Mouse (Mus musculus): ENCODE results near the gene Sapcd1. TPM values are rescaled to one million over a fixed set of nuclear protein-coding genes. Genes with fewer than 3 reads are reported as not detected.
"Not testable (repeated sequence)": the region's sequence is repeated elsewhere in the genome, so short reads cannot be mapped to it uniquely, and the experiment has no call there.

Sapcd1 gene
- polyA plus RNA-seq, 1 experiment from 2014 or later: 2.0 TPM

DNA sequence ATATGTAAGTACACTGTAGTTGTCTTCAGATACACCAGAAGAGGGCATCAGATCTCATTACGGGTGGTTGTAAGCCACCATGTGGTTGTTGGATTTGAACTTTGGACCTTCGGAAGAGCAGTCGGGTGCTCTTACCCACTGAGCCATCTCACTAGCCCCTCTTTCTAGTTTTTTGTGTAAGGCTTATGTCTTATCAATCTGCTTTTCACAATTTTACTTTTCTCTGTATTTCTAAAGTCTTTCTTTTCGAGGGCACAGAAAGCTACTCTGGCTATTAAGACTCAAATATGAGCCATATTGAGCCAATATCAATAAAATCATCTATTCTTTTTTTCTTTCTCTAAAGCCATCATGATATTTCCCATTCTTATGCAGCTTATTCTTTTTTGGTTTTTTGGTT is 32.6 kb downstream of the Sapcd1 start:
- not testable (repeated sequence) for H3K9me3 ChIP-seq (ENCODE audit: control insufficient read depth, low read length); H3K36me3 ChIP-seq (ENCODE audit: control insufficient read depth, insufficient read depth, low read length); ATAC-seq (ENCODE audit: low FRiP score, low TSS enrichment); H3K4me2 ChIP-seq (ENCODE audit: low read length); H3K4me1 ChIP-seq (ENCODE audit: control insufficient read depth, insufficient read depth, low read length); H3K9ac ChIP-seq (replicated peaks; ENCODE audit: low read length); H3K4me3 ChIP-seq (replicated peaks; ENCODE audit: low read depth, low read length); H3K27ac ChIP-seq (replicated peaks; ENCODE audit: low read depth, low read length); H3K27me3 ChIP-seq (ENCODE audit: control insufficient read depth, insufficient read depth, low read length); DNase-seq
- WGBS: 97% methylated on average over 4 of the region's 4 CpGs

DNA sequence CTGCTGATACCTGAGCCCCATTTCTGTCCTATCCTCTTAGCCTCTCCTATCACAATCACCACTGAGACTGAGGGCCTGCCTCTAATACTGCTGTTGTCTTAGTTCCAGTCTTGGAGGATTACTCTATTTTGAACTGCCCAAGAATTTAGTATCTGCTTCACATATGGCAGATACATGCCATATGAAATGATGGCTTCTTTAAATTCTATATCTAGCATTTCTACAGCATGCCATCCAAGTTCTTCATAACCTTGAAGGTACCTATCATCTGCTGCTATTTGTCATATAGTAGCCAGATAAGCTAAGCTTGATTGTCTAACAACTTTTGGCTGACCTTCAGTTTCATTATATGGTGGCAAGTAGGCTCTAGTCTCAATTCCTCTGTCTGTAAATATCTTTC is 33.1 kb downstream of the Sapcd1 start:
- H3K4me3 ChIP-seq (replicated peaks; ENCODE audit: low read depth, low read length): no peak overlapping the region
- H3K36me3 ChIP-seq (ENCODE audit: control insufficient read depth, insufficient read depth, low read length): peaks cover 11% of the 10 kb centered on the region
- no peak overlapping the region for H3K4me2 ChIP-seq (ENCODE audit: low read length)
- DNase-seq (no peak), ATAC-seq (ENCODE audit: low FRiP score, low TSS enrichment) (no peak)
- H3K4me1 ChIP-seq (ENCODE audit: control insufficient read depth, insufficient read depth, low read length): no peaks in the 10 kb centered on the region
- no peak overlapping the region for H3K27ac ChIP-seq (replicated peaks; ENCODE audit: low read depth, low read length)
- no peak overlapping the region for H3K9ac ChIP-seq (replicated peaks; ENCODE audit: low read length)
- no peaks in the 10 kb centered on the region for H3K27me3 ChIP-seq (ENCODE audit: control insufficient read depth, insufficient read depth, low read length)
- no peaks in the 10 kb centered on the region for H3K9me3 ChIP-seq (ENCODE audit: control insufficient read depth, low read length)

GRCm38 (mm10) chr17:34984218-34984617 is 43.6 kb downstream of the Sapcd1 start:
- peaks cover 24% of the 10 kb centered on the region for H3K36me3 ChIP-seq (ENCODE audit: control insufficient read depth, insufficient read depth, low read length)
- no peaks in the 10 kb centered on the region for H3K9me3 ChIP-seq (ENCODE audit: control insufficient read depth, low read length)
- no peak overlapping the region for H3K9ac ChIP-seq (replicated peaks; ENCODE audit: low read length)
- H3K27ac ChIP-seq (replicated peaks; ENCODE audit: low read depth, low read length): no peak overlapping the region
- H3K27me3 ChIP-seq (ENCODE audit: control insufficient read depth, insufficient read depth, low read length): no peaks in the 10 kb centered on the region
- DNase-seq (peak; percentile 73), ATAC-seq (ENCODE audit: low FRiP score, low TSS enrichment) (no peak)
- 78% methylated on average over 2 of the region's 2 CpGs for WGBS
- H3K4me2 ChIP-seq (ENCODE audit: low read length): no peak overlapping the region
- no peak overlapping the region for H3K4me3 ChIP-seq (replicated peaks; ENCODE audit: low read depth, low read length)
- H3K4me1 ChIP-seq (ENCODE audit: control insufficient read depth, insufficient read depth, low read length): peaks cover 12% of the 10 kb centered on the region

DNA sequence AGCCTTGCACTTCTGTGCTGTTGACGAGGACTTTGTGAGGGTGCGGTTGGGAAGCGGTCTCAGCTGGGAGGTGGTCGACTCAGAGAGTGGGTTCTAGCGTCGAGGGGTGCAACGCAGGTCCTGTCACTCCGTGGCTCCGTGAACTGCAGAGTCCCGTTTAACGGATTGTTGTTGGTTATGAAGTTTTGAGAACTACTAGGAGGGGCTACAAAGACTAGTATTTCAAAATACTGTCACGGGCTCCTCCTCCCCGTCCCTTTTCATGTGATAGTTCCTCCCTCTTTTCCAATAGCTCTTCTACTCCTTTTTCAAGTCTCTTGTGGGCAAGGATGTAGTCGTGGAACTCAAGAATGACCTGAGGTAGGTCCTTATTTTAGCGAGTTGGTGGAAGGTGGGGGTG is 45.5 kb downstream of the Sapcd1 start:
- Histone ChIP-seq H3K4me2 (ENCODE audit: low read length) (peak overlapping the region; percentile 96), H3K4me3 (replicated peaks; ENCODE audit: low read depth, low read length) (peak overlapping the region; percentile 82), H3K9ac (replicated peaks; ENCODE audit: low read length) (peak overlapping the region; percentile 84), H3K27ac (replicated peaks; ENCODE audit: low read depth, low read length) (peak overlapping the region; percentile 96), H3K9me3 (ENCODE audit: control insufficient read depth, low read length) (no peaks in the 10 kb centered on the region), H3K4me1 (ENCODE audit: control insufficient read depth, insufficient read depth, low read length) (peaks cover 12% of the 10 kb centered on the region), H3K27me3 (ENCODE audit: control insufficient read depth, insufficient read depth, low read length) (no peaks in the 10 kb centered on the region), H3K36me3 (ENCODE audit: control insufficient read depth, insufficient read depth, low read length) (peaks cover 15% of the 10 kb centered on the region)
- under 1% methylated on average over 15 of the region's 15 CpGs for WGBS
- ATAC-seq (ENCODE audit: low FRiP score, low TSS enrichment) (no peak), DNase-seq (no peak)

DNA sequence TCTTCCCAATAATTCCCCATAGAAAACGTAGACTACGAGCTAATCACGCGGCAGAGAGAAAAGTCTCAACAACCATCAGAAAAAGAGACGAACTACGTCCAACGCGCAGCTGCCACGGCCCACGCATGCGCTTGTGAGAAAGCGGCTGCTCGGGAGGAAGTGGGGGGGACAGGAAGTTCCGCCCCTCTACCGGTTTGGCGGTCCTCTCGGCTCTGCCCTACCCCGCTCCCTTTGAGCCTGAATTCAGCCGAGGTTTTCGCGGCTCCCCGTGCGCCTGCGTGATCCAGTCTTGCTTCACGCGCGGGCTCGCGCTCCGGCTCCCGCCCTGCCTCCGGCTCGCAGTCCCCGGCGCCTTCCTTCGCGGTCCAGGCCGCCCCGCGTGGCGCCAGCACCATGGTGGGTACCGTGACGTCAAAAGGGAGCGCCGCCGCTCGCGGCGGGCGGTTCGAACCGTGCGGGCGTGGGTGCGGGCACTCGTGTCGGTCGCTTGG is 46.1 kb downstream of the Sapcd1 start, which contains the start of gene Lsm2:
Gene Lsm2 (plus strand): TSS at position 173 of the 491 bp plus-strand sequence.
- H3K4me1 ChIP-seq (ENCODE audit: control insufficient read depth, insufficient read depth, low read length): peaks cover 12% of the 10 kb centered on the region
- no peaks in the 10 kb centered on the region for H3K27me3 ChIP-seq (ENCODE audit: control insufficient read depth, insufficient read depth, low read length)
- peaks cover 16% of the 10 kb centered on the region for H3K36me3 ChIP-seq (ENCODE audit: control insufficient read depth, insufficient read depth, low read length)
- H3K27ac ChIP-seq (replicated peaks; ENCODE audit: low read depth, low read length): peak within 1 kb of the TSS; percentile 96
- under 1% methylated on average over 58 of the region's 58 CpGs for WGBS
- peak within 1 kb of the TSS; percentile 84 for H3K9ac ChIP-seq (replicated peaks; ENCODE audit: low read length)
- peak; percentile 96 for ATAC-seq (ENCODE audit: low FRiP score, low TSS enrichment)
- peak; percentile 96 for DNase-seq
- peak within 1 kb of the TSS; percentile 82 for H3K4me3 ChIP-seq (replicated peaks; ENCODE audit: low read depth, low read length)
- H3K9me3 ChIP-seq (ENCODE audit: control insufficient read depth, low read length): no peaks in the 10 kb centered on the region
- peak within 1 kb of the TSS; percentile 96 for H3K4me2 ChIP-seq (ENCODE audit: low read length)

DNA sequence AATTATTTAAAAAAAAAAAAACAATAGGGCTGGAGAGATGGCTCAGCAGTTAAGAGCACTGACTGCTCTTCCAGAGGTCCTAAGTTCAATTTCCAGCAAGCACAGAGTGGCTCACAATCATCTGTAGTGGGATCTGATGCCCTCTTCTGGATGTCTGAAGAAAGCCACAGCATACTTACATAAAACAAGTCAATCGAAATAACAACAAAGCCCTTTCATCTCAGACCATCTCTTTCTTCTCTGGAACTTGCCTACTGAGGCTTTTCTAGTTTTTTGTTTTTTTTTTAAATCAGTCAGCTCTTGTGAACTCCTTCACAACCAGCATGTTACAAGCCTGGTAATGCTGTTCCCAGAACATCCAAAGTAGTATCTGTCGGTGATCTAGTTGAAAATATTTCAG is 47.2 kb downstream of the Sapcd1 start:
- Histone ChIP-seq H3K9me3 (ENCODE audit: control insufficient read depth, low read length) (no peaks in the 10 kb centered on the region), H3K4me1 (ENCODE audit: control insufficient read depth, insufficient read depth, low read length) (peaks cover 12% of the 10 kb centered on the region), H3K27me3 (ENCODE audit: control insufficient read depth, insufficient read depth, low read length) (no peaks in the 10 kb centered on the region), H3K9ac (replicated peaks; ENCODE audit: low read length) (peak overlapping the region; percentile 84), H3K36me3 (ENCODE audit: control insufficient read depth, insufficient read depth, low read length) (peaks cover 8% of the 10 kb centered on the region), H3K4me2 (ENCODE audit: low read length) (peak overlapping the region; percentile 96), H3K4me3 (replicated peaks; ENCODE audit: low read depth, low read length) (peak overlapping the region; percentile 82), H3K27ac (replicated peaks; ENCODE audit: low read depth, low read length) (0 out of 2 replicates have a peak overlapping the region, but pooled peaks have one; percentile 27)
- ATAC-seq (ENCODE audit: low FRiP score, low TSS enrichment) (no peak), DNase-seq (peak; percentile 75)
- 18% methylated on average over 2 of the region's 2 CpGs for WGBS

DNA sequence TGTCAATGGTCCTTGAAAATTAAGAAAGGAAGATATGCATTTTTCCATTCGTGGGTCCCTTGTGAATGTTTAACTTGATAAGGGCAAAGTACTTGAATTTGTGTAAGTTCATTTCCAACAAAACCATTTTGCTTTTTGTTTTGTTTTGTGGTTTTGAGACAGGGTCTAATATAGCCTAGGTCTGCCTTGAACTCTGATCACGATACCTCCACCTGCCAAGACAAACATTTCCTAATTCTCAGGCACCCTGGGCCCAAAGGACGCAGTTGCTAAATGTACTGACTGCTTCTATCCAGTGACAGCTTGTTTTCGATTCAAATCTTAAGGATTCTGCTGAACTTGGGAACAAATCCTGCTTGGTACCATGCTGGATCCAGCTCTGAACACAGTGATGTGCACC is 48.2 kb downstream of the Sapcd1 start:
- Histone ChIP-seq H3K27me3 (ENCODE audit: control insufficient read depth, insufficient read depth, low read length) (no peaks in the 10 kb centered on the region), H3K4me1 (ENCODE audit: control insufficient read depth, insufficient read depth, low read length) (peaks cover 12% of the 10 kb centered on the region), H3K4me2 (ENCODE audit: low read length) (no peak overlapping the region), H3K27ac (replicated peaks; ENCODE audit: low read depth, low read length) (no peak overlapping the region), H3K9ac (replicated peaks; ENCODE audit: low read length) (no peak overlapping the region), H3K36me3 (ENCODE audit: control insufficient read depth, insufficient read depth, low read length) (0 out of 2 replicates have a peak, but pooled peaks cover 2% of the 10 kb centered on the region), H3K4me3 (replicated peaks; ENCODE audit: low read depth, low read length) (no peak overlapping the region), H3K9me3 (ENCODE audit: control insufficient read depth, low read length) (no peaks in the 10 kb centered on the region)
- WGBS: 93% methylated on average over 4 of the region's 4 CpGs
- DNase-seq (no peak), ATAC-seq (ENCODE audit: low FRiP score, low TSS enrichment) (no peak)

DNA sequence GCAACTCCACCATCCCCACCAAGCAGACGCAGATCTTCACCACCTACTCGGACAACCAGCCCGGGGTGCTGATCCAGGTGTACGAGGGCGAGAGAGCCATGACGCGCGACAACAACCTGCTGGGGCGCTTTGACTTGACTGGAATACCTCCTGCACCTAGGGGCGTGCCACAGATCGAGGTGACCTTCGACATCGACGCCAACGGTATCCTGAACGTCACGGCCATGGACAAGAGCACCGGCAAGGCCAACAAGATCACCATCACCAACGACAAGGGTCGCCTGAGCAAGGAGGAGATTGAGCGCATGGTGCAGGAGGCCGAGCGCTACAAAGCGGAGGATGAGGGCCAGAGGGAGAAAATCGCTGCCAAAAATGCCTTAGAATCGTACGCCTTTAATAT is 49.6 kb downstream of the Sapcd1 start:
- no peak for DNase-seq
- Histone ChIP-seq H3K27me3 (ENCODE audit: control insufficient read depth, insufficient read depth, low read length) (no peaks in the 10 kb centered on the region), H3K36me3 (ENCODE audit: control insufficient read depth, insufficient read depth, low read length) (0 out of 2 replicates have a peak, but pooled peaks cover 2% of the 10 kb centered on the region), H3K27ac (replicated peaks; ENCODE audit: low read depth, low read length) (no peak overlapping the region), H3K9me3 (ENCODE audit: control insufficient read depth, low read length) (no peaks in the 10 kb centered on the region), H3K4me3 (replicated peaks; ENCODE audit: low read depth, low read length) (no peak overlapping the region), H3K4me2 (ENCODE audit: low read length) (no peak overlapping the region), H3K4me1 (ENCODE audit: control insufficient read depth, insufficient read depth, low read length) (peaks cover 12% of the 10 kb centered on the region), H3K9ac (replicated peaks; ENCODE audit: low read length) (no peak overlapping the region)
- ATAC-seq (ENCODE audit: low FRiP score, low TSS enrichment): no peak
- 91% methylated on average over 27 of the region's 27 CpGs for WGBS

- ATAC-seq (ENCODE audit: low FRiP score, low TSS enrichment) (no peak), DNase-seq (no peak)
- Histone ChIP-seq H3K4me1 (ENCODE audit: control insufficient read depth, insufficient read depth, low read length) (peaks cover 10% of the 10 kb centered on the region), H3K9ac (replicated peaks; ENCODE audit: low read length) (no peak overlapping the region), H3K4me3 (replicated peaks; ENCODE audit: low read depth, low read length) (no peak overlapping the region), H3K4me2 (ENCODE audit: low read length) (no peak overlapping the region), H3K27ac (replicated peaks; ENCODE audit: low read depth, low read length) (no peak overlapping the region), H3K9me3 (ENCODE audit: control insufficient read depth, low read length) (no peaks in the 10 kb centered on the region), H3K36me3 (ENCODE audit: control insufficient read depth, insufficient read depth, low read length) (0 out of 2 replicates have a peak, but pooled peaks cover 2% of the 10 kb centered on the region), H3K27me3 (ENCODE audit: control insufficient read depth, insufficient read depth, low read length) (no peaks in the 10 kb centered on the region)
- 96% methylated on average over 20 of the region's 20 CpGs for WGBS
These were observed 50.8 kb downstream of the Sapcd1 start for GRCm38 (mm10) chr17:34977000-34977399.

Data from midbrain, embryonic 14.5 days (tissue).